Mouse (Mus musculus): ENCODE measurements around the gene Ldha. TPM values are rescaled to one million over a fixed set of nuclear protein-coding genes. Genes with fewer than 3 reads are reported as not detected.

Ldha gene
- polyA plus RNA-seq, 1 experiment from 2014 or later, result 782 TPM

GRCm38 (mm10) chr7:46836357-46836756 lies 4.9 kb upstream of the Ldha start:
- Histone ChIP-seq H3K9ac (replicated peaks; ENCODE audit: low read depth, low read length) (no peak overlapping the region), H3K4me1 (replicated peaks; ENCODE audit: control insufficient read depth, insufficient read depth, low read length) (peaks cover 24% of the 10 kb centered on the region), H3K36me3 (ENCODE audit: control insufficient read depth, insufficient read depth) (no peaks in the 10 kb centered on the region), H3K4me2 (ENCODE audit: low read length) (no peak overlapping the region), H3K27ac (ENCODE audit: low read length) (no peak overlapping the region), H3K4me3 (replicated peaks; ENCODE audit: low read length) (no peak overlapping the region), H3K27me3 (replicated peaks; ENCODE audit: control insufficient read depth, insufficient read depth, low read length) (no peaks in the 10 kb centered on the region; the same call in 1 of the 2 replicates), H3K9me3 (ENCODE audit: control insufficient read depth, low read length) (no peaks in the 10 kb centered on the region)
- WGBS, result 87% methylated on average over 5 of the region's 5 CpGs
- no peak for ATAC-seq

GRCm38 (mm10) chr7:46837073-46837472 lies 4.2 kb upstream of the Ldha start:
- no peaks in the 10 kb centered on the region; the same call in 1 of the 2 replicates for H3K27me3 ChIP-seq (replicated peaks; ENCODE audit: control insufficient read depth, insufficient read depth, low read length)
- H3K4me1 ChIP-seq (replicated peaks; ENCODE audit: control insufficient read depth, insufficient read depth, low read length), result peaks cover 24% of the 10 kb centered on the region
- H3K27ac ChIP-seq (ENCODE audit: low read length), result peak overlapping the region; percentile 28; the same call in 1 of the 2 replicates
- 56% methylated on average over 5 of the region's 5 CpGs for WGBS
- no peak for ATAC-seq
- H3K9ac ChIP-seq (replicated peaks; ENCODE audit: low read depth, low read length), result no peak overlapping the region
- no peak overlapping the region for H3K4me2 ChIP-seq (ENCODE audit: low read length)
- no peaks in the 10 kb centered on the region for H3K36me3 ChIP-seq (ENCODE audit: control insufficient read depth, insufficient read depth)
- no peak overlapping the region for H3K4me3 ChIP-seq (replicated peaks; ENCODE audit: low read length)
- no peaks in the 10 kb centered on the region for H3K9me3 ChIP-seq (ENCODE audit: control insufficient read depth, low read length)

DNA sequence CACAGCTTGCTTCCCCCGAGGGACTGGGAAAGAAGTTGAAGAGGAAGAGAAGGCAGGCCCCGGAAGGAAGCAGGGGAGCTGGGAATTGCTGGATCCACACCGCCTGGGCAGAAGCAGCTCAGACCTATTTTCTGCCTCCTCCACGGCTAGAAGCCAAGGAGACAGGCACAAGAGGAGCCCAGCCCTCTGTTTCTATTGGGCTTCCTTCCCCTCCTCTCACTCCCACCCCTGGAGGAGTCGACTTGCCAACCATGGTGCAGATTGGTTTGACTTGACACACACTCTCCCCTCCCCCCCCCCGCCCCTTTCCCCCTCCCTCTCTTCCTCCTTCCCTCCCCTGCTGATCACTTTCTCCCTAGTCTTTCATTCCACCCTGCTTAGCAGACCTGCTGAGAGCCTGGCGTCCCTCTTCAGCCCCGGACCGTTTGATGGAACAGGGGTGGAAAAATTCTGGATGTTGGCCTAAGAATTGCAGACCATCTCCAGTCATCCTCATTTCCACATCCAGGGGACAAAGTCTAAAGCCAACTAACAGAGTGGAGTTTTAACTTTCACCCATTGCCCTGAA lies 3.1 kb upstream of the Ldha start:
- H3K9me3 ChIP-seq (ENCODE audit: control insufficient read depth, low read length), result no peaks in the 10 kb centered on the region
- peaks cover 24% of the 10 kb centered on the region for H3K4me1 ChIP-seq (replicated peaks; ENCODE audit: control insufficient read depth, insufficient read depth, low read length)
- H3K4me2 ChIP-seq (ENCODE audit: low read length), result peak overlapping the region; percentile 42
- no peaks in the 10 kb centered on the region for H3K36me3 ChIP-seq (ENCODE audit: control insufficient read depth, insufficient read depth)
- H3K27me3 ChIP-seq (replicated peaks; ENCODE audit: control insufficient read depth, insufficient read depth, low read length), result no peaks in the 10 kb centered on the region; the same call in 1 of the 2 replicates
- peak overlapping the region; percentile 82 for H3K27ac ChIP-seq (ENCODE audit: low read length)
- 2% methylated on average over 9 of the region's 9 CpGs for WGBS
- H3K9ac ChIP-seq (replicated peaks; ENCODE audit: low read depth, low read length), result peak overlapping the region; percentile 2; the same call in 1 of the 2 replicates
- peak; percentile 80 for ATAC-seq
- H3K4me3 ChIP-seq (replicated peaks; ENCODE audit: low read length), result no peak overlapping the region

DNA sequence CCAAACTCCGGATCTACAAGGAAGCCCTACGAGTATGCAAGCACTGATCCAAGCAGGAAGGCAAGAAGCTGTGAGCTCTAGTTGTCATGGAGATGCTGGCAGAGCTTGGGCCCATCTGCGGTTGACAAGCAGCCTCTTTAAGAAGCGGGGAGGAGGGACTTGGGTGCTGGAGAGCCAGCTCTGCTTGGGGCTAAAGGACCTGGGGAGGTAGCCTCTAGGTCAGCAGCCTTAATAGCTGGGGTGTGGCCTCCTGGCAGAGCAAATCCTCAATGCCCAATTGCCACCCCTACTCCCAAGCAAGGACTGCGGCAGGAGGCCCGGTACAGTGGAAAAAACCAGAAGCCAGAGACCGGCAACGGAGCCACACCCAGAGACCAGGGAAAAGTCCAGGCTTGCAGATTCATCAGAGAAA lies 2.4 kb upstream of the Ldha start:
- 5% methylated on average over 8 of the region's 8 CpGs for WGBS
- ATAC-seq, result peak; percentile 92
- Histone ChIP-seq H3K9ac (replicated peaks; ENCODE audit: low read depth, low read length) (peak overlapping the region; percentile 41), H3K27me3 (replicated peaks; ENCODE audit: control insufficient read depth, insufficient read depth, low read length) (no peaks in the 10 kb centered on the region; the same call in 1 of the 2 replicates), H3K36me3 (ENCODE audit: control insufficient read depth, insufficient read depth) (no peaks in the 10 kb centered on the region), H3K4me1 (replicated peaks; ENCODE audit: control insufficient read depth, insufficient read depth, low read length) (peaks cover 24% of the 10 kb centered on the region), H3K27ac (ENCODE audit: low read length) (peak overlapping the region; percentile 82), H3K9me3 (ENCODE audit: control insufficient read depth, low read length) (no peaks in the 10 kb centered on the region), H3K4me2 (ENCODE audit: low read length) (peak overlapping the region; percentile 42), H3K4me3 (replicated peaks; ENCODE audit: low read length) (no peak overlapping the region)

DNA sequence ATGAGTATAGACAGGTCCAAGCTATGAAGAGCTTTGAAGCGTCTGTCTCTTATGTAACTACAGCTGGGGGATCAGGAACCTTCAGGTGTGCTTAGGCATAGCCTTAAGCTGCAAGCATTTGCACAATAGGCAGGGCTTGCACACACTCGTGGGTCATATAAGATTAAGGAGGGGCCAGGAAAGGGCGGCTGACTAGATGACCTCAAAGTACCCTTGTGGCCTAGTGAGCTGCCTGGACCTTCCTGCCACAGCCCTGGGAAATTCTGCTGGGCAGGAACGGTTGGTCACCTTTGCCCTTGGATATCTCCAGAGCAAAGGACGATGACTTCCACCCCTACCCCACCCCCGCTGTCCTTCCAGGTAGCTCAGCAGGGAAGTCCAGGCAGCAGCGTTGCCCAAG lies 1.8 kb upstream of the Ldha start:
- H3K4me2 ChIP-seq (ENCODE audit: low read length), result no peak overlapping the region
- peaks cover 24% of the 10 kb centered on the region for H3K4me1 ChIP-seq (replicated peaks; ENCODE audit: control insufficient read depth, insufficient read depth, low read length)
- H3K27ac ChIP-seq (ENCODE audit: low read length), result no peak overlapping the region
- no peak overlapping the region for H3K4me3 ChIP-seq (replicated peaks; ENCODE audit: low read length)
- no peaks in the 10 kb centered on the region for H3K36me3 ChIP-seq (ENCODE audit: control insufficient read depth, insufficient read depth)
- peak; percentile 22; the same call in 1 of the 2 replicates for ATAC-seq
- H3K27me3 ChIP-seq (replicated peaks; ENCODE audit: control insufficient read depth, insufficient read depth, low read length), result no peaks in the 10 kb centered on the region; the same call in 1 of the 2 replicates
- H3K9me3 ChIP-seq (ENCODE audit: control insufficient read depth, low read length), result no peaks in the 10 kb centered on the region
- 47% methylated on average over 7 of the region's 7 CpGs for WGBS
- H3K9ac ChIP-seq (replicated peaks; ENCODE audit: low read depth, low read length), result no peak overlapping the region

DNA sequence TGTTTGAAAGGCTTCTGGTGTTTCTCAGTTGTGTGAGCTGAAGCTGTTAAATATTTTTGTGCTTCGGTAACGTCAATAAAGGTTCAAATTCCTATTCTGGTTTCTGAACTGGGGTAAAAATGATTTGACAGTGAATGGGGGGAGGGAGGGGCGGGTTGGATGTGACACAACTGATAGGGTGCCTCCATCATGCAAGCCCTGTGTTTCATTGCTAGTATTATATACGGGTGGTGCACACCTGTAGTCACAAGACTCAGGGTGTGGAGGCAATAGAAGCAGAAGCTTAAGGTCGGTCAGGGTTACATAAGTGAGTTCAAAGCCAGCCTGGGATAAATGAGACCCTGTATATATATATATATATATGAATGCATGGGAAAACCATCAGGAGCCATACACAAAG lies 1.4 kb upstream of the Ldha start:
- H3K27me3 ChIP-seq (replicated peaks; ENCODE audit: control insufficient read depth, insufficient read depth, low read length), result no peaks in the 10 kb centered on the region; the same call in 1 of the 2 replicates
- H3K4me2 ChIP-seq (ENCODE audit: low read length), result no peak overlapping the region
- H3K36me3 ChIP-seq (ENCODE audit: control insufficient read depth, insufficient read depth), result no peaks in the 10 kb centered on the region
- no peak overlapping the region for H3K9ac ChIP-seq (replicated peaks; ENCODE audit: low read depth, low read length)
- H3K4me3 ChIP-seq (replicated peaks; ENCODE audit: low read length), result no peak overlapping the region
- ATAC-seq, result no peak
- H3K27ac ChIP-seq (ENCODE audit: low read length), result no peak overlapping the region
- H3K9me3 ChIP-seq (ENCODE audit: control insufficient read depth, low read length), result no peaks in the 10 kb centered on the region
- WGBS, result 66% methylated on average over 5 of the region's 5 CpGs
- peaks cover 26% of the 10 kb centered on the region for H3K4me1 ChIP-seq (replicated peaks; ENCODE audit: control insufficient read depth, insufficient read depth, low read length)

DNA sequence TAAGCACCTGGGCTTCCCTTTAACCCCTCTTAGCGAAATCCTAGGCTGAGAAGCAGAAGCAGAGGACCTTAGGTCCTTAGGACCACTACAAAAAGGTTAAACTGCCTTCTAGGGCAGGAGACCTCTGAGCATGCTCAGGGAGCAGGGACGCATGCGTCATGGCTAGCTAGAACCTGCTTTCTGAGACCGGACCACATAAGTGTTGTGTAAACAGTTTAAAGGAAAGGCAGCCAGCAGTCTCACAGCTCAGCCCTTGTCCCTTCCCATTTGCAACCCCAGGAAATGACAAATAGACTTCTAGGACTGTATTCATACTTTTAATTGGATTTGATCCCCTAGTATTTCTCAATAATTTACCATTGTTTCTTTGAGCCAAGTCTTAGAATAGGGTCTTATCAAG lies 949 bp upstream of the Ldha start:
- no peak for ATAC-seq

DNA sequence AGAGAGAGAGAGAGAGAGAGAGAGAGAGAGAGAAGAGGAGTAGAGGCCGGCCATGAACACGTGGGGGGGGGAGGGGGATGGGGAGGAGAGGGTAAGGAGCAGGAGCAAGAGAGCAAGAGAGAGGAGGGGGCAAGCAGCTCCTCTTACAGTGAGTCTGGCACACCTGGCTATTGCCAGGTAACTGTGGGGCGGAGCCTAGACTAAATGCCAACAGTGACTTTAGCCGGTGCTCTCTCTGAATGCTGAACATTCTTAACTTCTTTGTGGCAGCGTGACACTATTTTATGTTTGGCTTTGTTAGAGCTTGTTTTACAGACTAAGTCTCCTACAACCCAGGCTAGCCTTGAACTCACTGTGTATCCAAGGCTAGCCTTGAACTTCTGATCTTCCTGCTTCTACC lies 1.0 kb downstream of the Ldha start:
- Histone ChIP-seq H3K36me3 (ENCODE audit: control insufficient read depth, insufficient read depth) (no peaks in the 10 kb centered on the region), H3K27me3 (replicated peaks; ENCODE audit: control insufficient read depth, insufficient read depth, low read length) (no peaks in the 10 kb centered on the region; the same call in 1 of the 2 replicates), H3K9me3 (ENCODE audit: control insufficient read depth, low read length) (no peaks in the 10 kb centered on the region), H3K27ac (ENCODE audit: low read length) (no peak overlapping the region), H3K4me1 (replicated peaks; ENCODE audit: control insufficient read depth, insufficient read depth, low read length) (peaks cover 37% of the 10 kb centered on the region), H3K4me3 (replicated peaks; ENCODE audit: low read length) (no peak overlapping the region), H3K4me2 (ENCODE audit: low read length) (no peak overlapping the region), H3K9ac (replicated peaks; ENCODE audit: low read depth, low read length) (no peak overlapping the region)
- WGBS, result 33% methylated on average over 4 of the region's 5 CpGs
- no peak for ATAC-seq

More for the DNA sequence above, 949 bp upstream of the Ldha start:
- Histone ChIP-seq H3K27ac (ENCODE audit: low read length) (no peak overlapping the region), H3K9me3 (ENCODE audit: control insufficient read depth, low read length) (no peaks in the 10 kb centered on the region), H3K36me3 (ENCODE audit: control insufficient read depth, insufficient read depth) (no peaks in the 10 kb centered on the region), H3K27me3 (replicated peaks; ENCODE audit: control insufficient read depth, insufficient read depth, low read length) (no peaks in the 10 kb centered on the region; the same call in 1 of the 2 replicates), H3K4me2 (ENCODE audit: low read length) (no peak overlapping the region), H3K4me3 (replicated peaks; ENCODE audit: low read length) (no peak overlapping the region), H3K4me1 (replicated peaks; ENCODE audit: control insufficient read depth, insufficient read depth, low read length) (peaks cover 30% of the 10 kb centered on the region), H3K9ac (replicated peaks; ENCODE audit: low read depth, low read length) (no peak overlapping the region)
- WGBS, result 57% methylated on average over 4 of the region's 4 CpGs

GRCm38 (mm10) chr7:46843576-46843975 lies 2.3 kb downstream of the Ldha start:
- H3K27ac ChIP-seq (ENCODE audit: low read length), result no peak overlapping the region
- no peak overlapping the region for H3K4me3 ChIP-seq (replicated peaks; ENCODE audit: low read length)
- WGBS, result 96% methylated on average over 4 of the region's 4 CpGs
- H3K36me3 ChIP-seq (ENCODE audit: control insufficient read depth, insufficient read depth), result no peaks in the 10 kb centered on the region
- no peak for ATAC-seq
- H3K4me1 ChIP-seq (replicated peaks; ENCODE audit: control insufficient read depth, insufficient read depth, low read length), result peaks cover 28% of the 10 kb centered on the region
- no peaks in the 10 kb centered on the region; the same call in 1 of the 2 replicates for H3K27me3 ChIP-seq (replicated peaks; ENCODE audit: control insufficient read depth, insufficient read depth, low read length)
- H3K9me3 ChIP-seq (ENCODE audit: control insufficient read depth, low read length), result no peaks in the 10 kb centered on the region
- H3K4me2 ChIP-seq (ENCODE audit: low read length), result no peak overlapping the region
- no peak overlapping the region for H3K9ac ChIP-seq (replicated peaks; ENCODE audit: low read depth, low read length)
